Mouse (Mus musculus) ES-E14 (cell line): ENCODE results near the gene Dnmt3a. TPM values are rescaled to one million over a fixed set of nuclear protein-coding genes. Genes with fewer than 3 reads are reported as not detected.

Experiments
- DNase-seq: peaks from one replicate; pipeline ENCODE4 v3.0.0-alpha.2; 2013; ENCODE audit warnings: low read depth, low spot score
- H3K27ac ChIP-seq: 2 replicates; pipeline ENCODE4 v1.5.1; 2012; ENCODE audit warnings: low read depth, mild to moderate bottlenecking, low read length, moderate library complexity, mixed read lengths; ENCODE audit not compliant: poor library complexity, insufficient read depth, severe bottlenecking
- H3K36me3 ChIP-seq: 2 replicates; pipeline ENCODE4 v1.6.1; 2012; ENCODE audit warnings: mild to moderate bottlenecking, low read length, moderate library complexity, mixed read lengths; ENCODE audit not compliant: control insufficient read depth, poor library complexity, insufficient read depth, severe bottlenecking
- H3K4me1 ChIP-seq, 2 experiments: fragments of 150-350 bp in 1 of 2; sonication (generic) in 1 of 2; 2 replicates each; pipeline ENCODE4 v1.6.1; 2012; ENCODE audit warnings: low read length in 2 of 2, mild to moderate bottlenecking in 1 of 2, mixed read lengths in 1 of 2; ENCODE audit not compliant: control insufficient read depth in 2 of 2, insufficient read depth in 2 of 2, poor library complexity in 1 of 2
- H3K4me3 ChIP-seq, 2 experiments: fragments of 150-350 bp in 1 of 2; sonication (generic) in 1 of 2; 2 replicates each; pipeline ENCODE4 v1.5.1; 2012; ENCODE audit warnings: low read length in 2 of 2, low read depth in 1 of 2, mild to moderate bottlenecking in 1 of 2, mixed read lengths in 1 of 2; ENCODE audit not compliant: insufficient read depth in 1 of 2, poor library complexity in 1 of 2, severe bottlenecking in 1 of 2
- H3K9ac ChIP-seq: 2 replicates; pipeline ENCODE4 v1.6.1; 2012; ENCODE audit warnings: low read depth, mild to moderate bottlenecking, low read length, mixed read lengths; ENCODE audit not compliant: poor library complexity, insufficient read depth, severe bottlenecking
- H3K9me3 ChIP-seq: fragments of 150-350 bp; sonication (generic); 2 replicates; pipeline ENCODE4 v1.6.1; 2012; ENCODE audit warnings: low read depth, mild to moderate bottlenecking, low read length; ENCODE audit not compliant: control insufficient read depth, insufficient read depth
- CHD2 ChIP-seq: IDR thresholded peaks from 2 replicates; pipeline ENCODE4 v1.6.1; 2014; ENCODE audit warnings: mild to moderate bottlenecking, low read depth, low read length, inconsistent platforms
- HCFC1 ChIP-seq: IDR thresholded peaks from 2 replicates; pipeline ENCODE4 v1.6.1; 2012; ENCODE audit warnings: low read length, inconsistent platforms, borderline replicate concordance; ENCODE audit not compliant: insufficient read depth
- MAFK ChIP-seq: IDR thresholded peaks from 2 replicates; pipeline ENCODE4 v1.6.1; 2014; ENCODE audit warnings: mild to moderate bottlenecking, low read depth, low read length, inconsistent platforms; ENCODE audit not compliant: insufficient read depth
- ZC3H11A ChIP-seq: IDR thresholded peaks from 2 replicates; pipeline ENCODE4 v1.6.1; 2012; ENCODE audit warnings: low read depth, mild to moderate bottlenecking, inconsistent platforms, low read length, borderline replicate concordance
- ZNF384 ChIP-seq: IDR thresholded peaks from 2 replicates; pipeline ENCODE4 v1.6.1; 2012; ENCODE audit warnings: low read depth, low read length, inconsistent platforms
- in situ Hi-C, 2 experiments: fragments of 600-800 bp; cut with MboI; formaldehyde crosslinking; loops; one replicate each; pipeline ENCODE4 v1.15.1; 2025; ENCODE audit warnings: low sequenced_read_pairs in 2 of 2, inconsistent platforms in 1 of 2; ENCODE audit not compliant: unreplicated experiment in 2 of 2
- total RNA-seq: library from RNA; depleted of rRNA; stranded (reverse); fragments of 300-350 nt; gene quantifications from 2 replicates; pipeline ENCODE4 v1.2.3, GENCODE M21; 2012

The Dnmt3a gene
- total RNA-seq, 1 experiment: 77.0 TPM

DNA sequence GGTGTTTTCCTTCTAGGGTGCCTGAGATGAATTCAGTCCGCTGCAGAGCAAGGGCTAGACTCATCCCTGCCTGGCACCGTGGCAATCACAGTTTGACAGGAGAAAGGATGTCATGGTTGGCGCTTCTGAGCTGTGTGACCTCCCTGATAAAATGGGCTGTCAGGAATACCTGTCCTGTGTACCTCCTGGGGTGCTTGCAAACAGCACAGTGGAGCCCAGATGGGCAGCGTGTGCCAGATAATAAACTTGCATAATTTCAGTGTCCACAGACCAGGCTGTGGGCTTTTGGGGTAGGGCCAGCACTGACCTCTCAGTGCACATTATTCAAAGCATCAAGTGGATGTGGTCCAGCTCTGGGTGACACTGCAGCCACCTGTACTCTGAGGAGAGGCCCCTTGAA, 45.4 kb downstream of the Dnmt3a start:
- in situ Hi-C loops: no loop called here
- Histone ChIP-seq H3K4me1 (peaks cover 0 to 17% of the 10 kb centered on the region in 2 experiments; a peak in 1 of 4 replicates), H3K9me3 (no peaks in the 10 kb centered on the region), H3K27ac (no peak overlapping the region), H3K4me3 (no peak overlapping the region), H3K36me3 (peaks cover 3% of the 10 kb centered on the region; the same call in 1 of the 2 replicates), H3K9ac (no peak overlapping the region)
- no peak for DNase-seq
- TF ChIP-seq HCFC1 (no peak), MAFK (no peak), ZNF384 (no peak), CHD2 (no peak), ZC3H11A (no peak)

DNA sequence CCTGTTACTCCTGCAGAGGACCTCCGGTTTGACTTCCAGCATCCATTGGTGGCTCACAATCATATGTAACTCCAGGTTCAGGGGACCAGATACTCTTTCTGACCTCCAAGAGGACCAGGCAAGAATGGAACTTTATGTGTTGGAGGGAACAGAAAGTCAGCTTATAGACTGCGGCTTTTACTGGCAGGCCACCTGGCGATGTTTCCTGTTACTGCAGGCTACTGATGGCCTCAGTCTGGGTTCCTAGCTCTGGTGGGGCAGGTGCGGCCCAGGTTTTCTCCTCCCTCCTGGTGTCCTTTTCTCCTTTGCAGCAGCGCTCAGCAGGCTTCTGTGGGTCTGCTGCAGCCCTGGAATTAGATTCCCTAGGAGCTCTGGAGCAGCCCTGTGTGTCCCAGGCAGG, 46.7 kb downstream of the Dnmt3a start:
- no peak overlapping the region for H3K27ac ChIP-seq
- no peaks in the 10 kb centered on the region for H3K9me3 ChIP-seq
- no peak for TF ChIP-seq ZC3H11A
- no peak for TF ChIP-seq MAFK
- no peak for TF ChIP-seq ZNF384
- in situ Hi-C loops: no loop called here
- DNase-seq: no peak
- no peak overlapping the region for H3K9ac ChIP-seq
- H3K4me3 ChIP-seq: no peak overlapping the region
- peaks cover 3% of the 10 kb centered on the region; the same call in 1 of the 2 replicates for H3K36me3 ChIP-seq
- peaks cover 0 to 19% of the 10 kb centered on the region in 2 experiments; a peak in 1 of 4 replicates for H3K4me1 ChIP-seq

DNA sequence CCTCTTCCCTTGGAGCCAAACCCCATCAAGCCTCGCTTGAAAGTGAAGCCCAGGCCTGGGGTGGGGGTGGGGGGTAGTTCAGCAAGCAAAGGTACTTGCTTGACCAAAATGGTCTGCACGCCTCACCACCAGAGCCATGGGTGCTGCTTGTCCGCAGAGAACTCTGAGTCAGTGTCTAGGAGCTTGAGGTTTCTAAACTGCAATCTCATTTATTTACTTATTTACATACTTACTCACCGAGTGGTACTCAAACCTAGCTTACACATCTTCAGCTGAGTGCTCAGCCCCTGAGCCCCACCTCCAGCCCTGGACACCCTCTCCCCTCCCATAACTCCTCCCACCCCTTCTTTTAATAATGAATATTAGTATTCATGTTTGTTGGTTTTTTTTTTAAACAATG, 48.6 kb downstream of the Dnmt3a start:
- no peak overlapping the region for H3K27ac ChIP-seq
- H3K4me1 ChIP-seq: peaks cover 0 to 18% of the 10 kb centered on the region in 2 experiments; a peak in 1 of 4 replicates
- peaks cover 2% of the 10 kb centered on the region; the same call in 1 of the 2 replicates for H3K36me3 ChIP-seq
- DNase-seq: no peak
- H3K4me3 ChIP-seq: no peak overlapping the region
- no peaks in the 10 kb centered on the region for H3K9me3 ChIP-seq
- TF ChIP-seq ZC3H11A (no peak), MAFK (no peak), ZNF384 (no peak), CHD2 (no peak)
- in situ Hi-C loops: no loop called here
- H3K9ac ChIP-seq: no peak overlapping the region

DNA sequence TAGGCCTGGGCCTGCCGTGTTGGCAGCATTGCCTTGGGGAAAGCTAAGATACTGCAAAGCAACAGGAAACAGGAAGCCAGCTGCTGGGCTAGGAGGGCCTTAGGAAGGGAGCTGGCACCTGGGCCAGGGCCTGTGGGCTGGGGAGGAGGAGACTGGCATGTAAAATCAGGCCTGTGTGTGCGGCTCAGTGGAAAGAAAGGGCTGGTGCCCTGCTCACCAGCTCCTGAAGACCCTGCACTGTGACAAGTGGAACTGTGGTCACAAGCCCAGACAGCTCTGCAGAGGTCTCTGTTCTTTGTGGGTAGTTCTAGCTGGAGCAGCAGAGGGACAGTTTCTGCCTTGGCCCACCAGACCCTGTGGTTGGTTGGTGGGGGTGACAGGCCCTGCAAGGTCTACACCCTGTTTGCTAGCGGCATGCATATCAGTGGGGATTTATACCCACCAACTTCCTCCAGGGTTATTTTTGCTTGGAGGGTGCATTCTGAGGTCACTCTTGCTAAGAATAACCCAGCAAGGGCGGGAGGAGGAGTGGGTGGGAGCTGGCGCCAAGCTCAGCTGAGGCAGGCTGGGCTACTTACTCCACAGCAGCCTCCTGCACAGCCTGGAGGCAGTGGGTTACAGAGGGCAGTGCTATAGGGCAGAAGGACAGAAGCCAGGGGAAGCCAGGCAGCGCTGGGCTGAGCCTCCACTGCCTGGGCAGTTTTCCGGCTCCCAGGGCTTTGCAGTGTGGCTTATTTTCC, 50.1 kb downstream of the Dnmt3a start:
- H3K4me3 ChIP-seq: no peak overlapping the region
- in situ Hi-C loops: no loop called here
- no peaks in the 10 kb centered on the region for H3K36me3 ChIP-seq
- H3K9ac ChIP-seq: no peak overlapping the region
- H3K27ac ChIP-seq: no peak overlapping the region
- DNase-seq: no peak
- no peaks in the 10 kb centered on the region for H3K9me3 ChIP-seq
- peaks cover 0 to 9% of the 10 kb centered on the region in 2 experiments; a peak in 1 of 4 replicates for H3K4me1 ChIP-seq
- TF ChIP-seq HCFC1: no peak
- TF ChIP-seq ZNF384: no peak
- TF ChIP-seq MAFK: no peak
- no peak for TF ChIP-seq CHD2

DNA sequence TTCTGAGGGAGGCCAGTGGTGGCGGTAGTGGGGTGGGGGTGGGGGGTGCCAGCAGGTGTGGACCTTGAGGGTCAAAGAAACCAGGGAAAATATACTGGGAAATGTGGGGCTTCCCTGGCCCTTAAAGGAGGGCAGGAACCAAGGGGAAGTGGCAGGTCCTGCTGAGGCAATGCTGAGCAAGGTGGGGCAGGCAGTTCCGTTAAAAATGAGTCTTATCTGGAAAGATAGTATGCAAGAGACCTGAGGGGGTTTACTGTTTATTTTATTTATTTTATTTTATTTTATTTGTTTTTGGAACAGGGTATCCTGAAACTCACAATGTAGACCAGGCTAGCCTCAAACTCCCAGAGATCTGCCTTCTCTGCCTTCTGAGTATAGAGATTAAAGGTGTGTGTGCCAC, 50.9 kb downstream of the Dnmt3a start:
- H3K27ac ChIP-seq: no peak overlapping the region
- in situ Hi-C loops: no loop called here
- H3K4me3 ChIP-seq: no peak overlapping the region
- H3K9me3 ChIP-seq: no peaks in the 10 kb centered on the region
- DNase-seq: no peak
- no peak overlapping the region for H3K9ac ChIP-seq
- H3K4me1 ChIP-seq: peaks cover 0 to 9% of the 10 kb centered on the region in 2 experiments; a peak in 1 of 4 replicates
- H3K36me3 ChIP-seq: no peaks in the 10 kb centered on the region
- no peak for TF ChIP-seq ZC3H11A
